Mouse (Mus musculus) CH12.LX (cell line): ENCODE results near the gene Olfr507. TPM values are rescaled to one million over a fixed set of nuclear protein-coding genes. Genes with fewer than 3 reads are reported as not detected.
"Not testable (repeated sequence)": the region's sequence is repeated elsewhere in the genome, so short reads cannot be mapped to it uniquely, and the experiment has no call there.

ENCODE experiments used
- DNase-seq: peaks from one replicate; pipeline ENCODE4 v3.0.0-alpha.2; 2013; ENCODE audit errors: extremely low read depth
- H3K27ac ChIP-seq: 2 replicates; pipeline ENCODE4 v1.5.1; 2012; ENCODE audit warnings: low read depth, mild to moderate bottlenecking, control low read depth, moderate library complexity; ENCODE audit not compliant: insufficient read depth
- H3K27me3 ChIP-seq: replicated peaks from 2 replicates; pipeline ENCODE3; 2012; ENCODE audit warnings: inconsistent platforms
- H3K36me3 ChIP-seq, 2 experiments: replicated peaks in 1 of 2; 2 replicates each; pipeline versions ENCODE3 to v1.6.1; 2012; ENCODE audit warnings: inconsistent platforms in 1 of 2, low read length in 1 of 2, mild to moderate bottlenecking in 1 of 2, mixed read lengths in 1 of 2, moderate library complexity in 1 of 2; ENCODE audit not compliant: control insufficient read depth in 1 of 2, insufficient read depth in 1 of 2
- H3K4me1 ChIP-seq, 2 experiments: 2 replicates each; pipeline ENCODE4 v1.6.1; 2012; ENCODE audit warnings: inconsistent platforms in 1 of 2, moderate library complexity in 1 of 2; ENCODE audit not compliant: insufficient read depth in 2 of 2, control insufficient read depth in 1 of 2
- H3K4me2 ChIP-seq: 2 replicates; pipeline ENCODE4 v1.6.1; 2012; ENCODE audit warnings: low read depth, mild to moderate bottlenecking, control low read depth; ENCODE audit not compliant: poor library complexity, insufficient read depth, severe bottlenecking
- H3K4me3 ChIP-seq, 3 experiments: fragments of 150-350 bp in 1 of 3; sonication (generic) in 1 of 3; replicated peaks in 1 of 3; 2 replicates each; pipeline versions ENCODE3 to v1.5.1; 2011 to 2012; ENCODE audit warnings: low read depth in 2 of 3, low read length in 2 of 3, mild to moderate bottlenecking in 2 of 3, moderate library complexity in 2 of 3, control low read depth in 1 of 3, improper control_type of control experiment in 1 of 3, inconsistent platforms in 1 of 3, mixed read lengths in 1 of 3; ENCODE audit not compliant: poor library complexity in 1 of 3
- H3K79me2 ChIP-seq: replicated peaks from 2 replicates; pipeline ENCODE4 v1.6.1; 2012; ENCODE audit warnings: mild to moderate bottlenecking, moderate library complexity; ENCODE audit not compliant: control insufficient read depth, poor library complexity, insufficient read depth, severe bottlenecking; ENCODE audit errors: extremely low read depth
- H3K9ac ChIP-seq: 2 replicates; pipeline ENCODE4 v1.6.1; 2012; ENCODE audit warnings: low read depth, mild to moderate bottlenecking, control low read depth, moderate library complexity; ENCODE audit not compliant: insufficient read depth
- H3K9me3 ChIP-seq: replicated peaks from 2 replicates; pipeline ENCODE3; 2012; ENCODE audit warnings: low read length, inconsistent platforms, mixed read lengths
- CHD1 ChIP-seq: IDR thresholded peaks from 2 replicates; pipeline ENCODE4 v1.6.1; 2012; ENCODE audit warnings: low read depth, low read length, improper control_type of control experiment, inconsistent platforms
- CHD2 ChIP-seq: IDR thresholded peaks from 2 replicates; pipeline ENCODE4 v1.6.1; 2011; ENCODE audit warnings: low read length, improper control_type of control experiment
- ELF1 ChIP-seq: IDR thresholded peaks from 2 replicates; pipeline ENCODE4 v1.6.1; 2014; ENCODE audit warnings: low read depth, mild to moderate bottlenecking, inconsistent platforms, low read length, improper control_type of control experiment
- HCFC1 ChIP-seq: IDR thresholded peaks from 2 replicates; pipeline ENCODE4 v1.6.1; 2012; ENCODE audit warnings: low read depth, mild to moderate bottlenecking, inconsistent platforms, low read length, improper control_type of control experiment
- MAFK ChIP-seq: IDR thresholded peaks from 2 replicates; pipeline ENCODE4 v1.6.1; 2011; ENCODE audit warnings: low read length, improper control_type of control experiment; ENCODE audit not compliant: insufficient replicate concordance
- MAZ ChIP-seq: IDR thresholded peaks from 2 replicates; pipeline ENCODE4 v1.6.1; 2012; ENCODE audit warnings: low read depth, mild to moderate bottlenecking, inconsistent platforms, low read length, improper control_type of control experiment, moderate library complexity
- NELFE ChIP-seq: IDR thresholded peaks from 2 replicates; pipeline ENCODE4 v1.6.1; 2011; ENCODE audit warnings: low read depth, low read length, improper control_type of control experiment
- RCOR1 ChIP-seq: conservative IDR thresholded peaks from 2 replicates; pipeline ENCODE4 v1.6.1; 2012; ENCODE audit warnings: low read depth, mild to moderate bottlenecking, inconsistent platforms, low read length, improper control_type of control experiment
- TBP ChIP-seq: conservative IDR thresholded peaks from 2 replicates; pipeline ENCODE4 v1.6.1; 2011; ENCODE audit warnings: low read depth, low read length, improper control_type of control experiment
- USF2 ChIP-seq: conservative IDR thresholded peaks from 2 replicates; pipeline ENCODE4 v1.6.1; 2011; ENCODE audit warnings: low read depth, low read length, improper control_type of control experiment
- ZMIZ1 ChIP-seq: IDR thresholded peaks from 2 replicates; pipeline ENCODE4 v1.6.1; 2012; ENCODE audit warnings: low read depth, mild to moderate bottlenecking, inconsistent platforms, low read length, improper control_type of control experiment
- dilution Hi-C: fragments of 300-500 bp; cut with MboI; formaldehyde crosslinking; loops from 2 replicates; pipeline ENCODE4 v1.14.3; 2020; ENCODE audit warnings: low sequenced_read_pairs; ENCODE audit not compliant: extremely low pct_unique_long_range_greater_than_20kb, extremely low pct_ligation_motif_present
- in situ Hi-C: fragments of 300-500 bp; cut with MboI; formaldehyde crosslinking; loops from 3 replicates; pipeline ENCODE4 v1.14.3; 2019; ENCODE audit warnings: low sequenced_read_pairs, low pct_ligation_motif_present, low pct_unique_long_range_greater_than_20kb, mixed read lengths
- polyA plus RNA-seq: library from polyadenylated mRNA; unstranded; fragments of >175 nt; gene quantifications from 2 replicates; pipeline ENCODE4 v1.2.1, GENCODE M21; 2012; ENCODE audit warnings: low read depth; ENCODE audit not compliant: insufficient read length
- total RNA-seq, 2 experiments: library from RNA; depleted of rRNA; stranded (reverse); fragments of 300-350 nt in 1 of 2; fragments of >200 nt in 1 of 2; gene quantifications; 2 replicates each; pipeline ENCODE4 v1.2.3; 2012 to 2014

The Olfr507 gene
- total and polyA plus RNA-seq, 3 experiments, result not detected

GRCm38 (mm10) chr7:108610487-108610886 lies 11.1 kb upstream of the Olfr507 start, which contains the start of gene Olfr506:
TSS of gene Olfr506 (plus strand) at chr7:108610787.
- Histone ChIP-seq H3K27ac (no peak within 1 kb of the TSS), H3K4me3 (no peak within 1 kb of the TSS), H3K9ac (no peak within 1 kb of the TSS), H3K4me1 (no peaks in the 10 kb centered on the region), H3K4me2 (no peak within 1 kb of the TSS), H3K27me3 (no peaks in the 10 kb centered on the region), H3K36me3 (no peaks in the 10 kb centered on the region), H3K79me2 (no peaks in the 10 kb centered on the region), H3K9me3 (peaks cover 8% of the 10 kb centered on the region)
- no peak for DNase-seq
- TF ChIP-seq CHD2 (no peak), ZMIZ1 (no peak)
- in situ Hi-C loops, result no loop called here
- dilution Hi-C loops, result no loop called here

GRCm38 (mm10) chr7:108614110-108614509 lies 7.5 kb upstream of the Olfr507 start:
- H3K9ac ChIP-seq, result no peak overlapping the region
- in situ Hi-C loops (no loop called here), dilution Hi-C loops (no loop called here)
- H3K27ac ChIP-seq, result no peak overlapping the region
- DNase-seq, result no peak
- TF ChIP-seq NELFE (no peak), ELF1 (no peak), MAZ (no peak), TBP (no peak), CHD1 (no peak), HCFC1 (no peak), USF2 (no peak), MAFK (no peak), RCOR1 (no peak)
- TF ChIP-seq, all 38 proteins: peak for 0
- H3K79me2 ChIP-seq, result no peaks in the 10 kb centered on the region
- no peaks in the 10 kb centered on the region for H3K36me3 ChIP-seq
- H3K4me2 ChIP-seq, result no peak overlapping the region
- no peak overlapping the region for H3K4me3 ChIP-seq
- H3K9me3 ChIP-seq, result no peaks in the 10 kb centered on the region
- H3K4me1 ChIP-seq, result no peaks in the 10 kb centered on the region
- H3K27me3 ChIP-seq, result no peaks in the 10 kb centered on the region

GRCm38 (mm10) chr7:108616781-108617180 lies 4.8 kb upstream of the Olfr507 start:
- in situ Hi-C loops, H3K36me3 ChIP-seq, DNase-seq, H3K4me3 ChIP-seq, H3K9me3 ChIP-seq, dilution Hi-C loops, H3K27me3 ChIP-seq, H3K27ac ChIP-seq, H3K4me2 ChIP-seq, H3K9ac ChIP-seq, H3K79me2 ChIP-seq, H3K4me1 ChIP-seq: not testable (repeated sequence)
